Mouse (Mus musculus): ENCODE results near the gene Tmem39a.

The Tmem39a gene

DNA sequence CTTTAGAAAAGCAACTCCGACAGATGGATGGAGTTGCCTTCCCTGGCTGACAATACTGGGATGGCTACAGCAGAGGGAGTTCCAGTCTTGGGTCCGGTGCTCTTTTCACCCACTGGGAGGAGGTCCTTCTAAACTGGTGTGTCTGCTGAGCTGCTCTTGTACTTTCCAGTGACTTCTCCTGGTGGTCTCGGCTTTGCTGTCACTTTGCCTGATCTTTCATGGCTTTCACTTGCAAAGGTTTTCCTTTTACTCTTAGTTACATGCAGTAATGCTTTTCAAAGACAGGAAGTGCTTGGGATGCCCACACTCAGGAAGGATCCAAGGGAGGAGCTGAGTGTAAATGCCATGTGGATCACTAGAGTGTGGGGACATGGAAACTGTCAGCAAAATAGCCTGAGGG, 33.0 kb downstream of the Tmem39a start:
- DNase-seq: no peak

DNA sequence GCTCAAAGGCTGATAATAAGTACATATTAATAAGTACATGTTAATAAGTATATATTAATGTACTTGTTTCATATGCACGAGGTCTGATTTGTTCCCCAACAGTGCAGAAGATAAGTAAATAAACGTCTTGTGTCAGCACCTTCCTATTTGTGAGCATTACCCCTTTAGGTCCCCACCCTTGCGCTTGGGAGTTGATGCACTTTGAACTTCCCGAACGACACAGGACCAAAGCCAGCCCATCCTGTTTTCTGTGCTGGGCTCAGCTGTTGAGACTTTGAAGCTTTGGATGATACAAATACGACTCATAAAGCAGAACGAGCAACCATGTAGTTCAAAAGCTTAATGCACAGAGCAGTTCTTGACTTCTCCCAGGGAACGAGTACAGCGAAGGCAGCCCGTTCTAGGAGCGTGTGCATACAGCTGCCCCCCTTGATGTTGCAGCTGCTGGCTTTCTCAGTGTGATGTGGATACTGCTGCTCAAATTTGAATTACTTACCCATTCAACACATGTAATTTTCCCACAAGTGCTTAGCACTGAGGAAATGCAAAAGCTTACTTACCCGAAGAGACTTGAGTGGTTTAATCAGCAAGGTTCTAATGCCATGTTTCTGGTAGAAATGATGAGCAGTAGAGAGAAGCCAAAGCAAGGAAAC, 33.7 kb downstream of the Tmem39a start:
- DNase-seq: peak; percentile 19

DNA sequence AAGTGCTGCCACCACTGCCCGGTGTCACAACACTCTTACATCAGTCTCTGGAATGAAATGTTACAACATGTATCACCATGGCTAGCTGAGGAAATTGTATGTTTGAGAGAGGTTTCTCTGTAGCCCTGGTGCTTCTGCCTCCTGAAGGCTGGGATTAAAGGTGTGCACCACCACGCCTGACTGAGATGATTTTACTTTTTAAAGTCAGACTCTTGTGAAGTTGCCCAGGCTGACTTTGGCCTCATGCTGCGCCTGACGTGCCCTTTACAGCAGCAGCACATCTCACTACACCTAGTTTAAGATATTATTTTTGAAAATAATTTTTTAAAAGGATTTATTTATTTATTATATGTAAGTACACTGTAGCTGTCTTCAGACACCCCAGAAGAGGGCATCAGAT, 34.4 kb downstream of the Tmem39a start:
- no peak for DNase-seq

- no peak for DNase-seq
Observed at GRCm38 (mm10) chr16:38594435-38594834, 35.9 kb downstream of the Tmem39a start.

GRCm38 (mm10) chr16:38596099-38596498, 37.6 kb downstream of the Tmem39a start:
- no peak for DNase-seq

- no peak for DNase-seq
Observed at GRCm38 (mm10) chr16:38596651-38597050, 38.2 kb downstream of the Tmem39a start.

DNA sequence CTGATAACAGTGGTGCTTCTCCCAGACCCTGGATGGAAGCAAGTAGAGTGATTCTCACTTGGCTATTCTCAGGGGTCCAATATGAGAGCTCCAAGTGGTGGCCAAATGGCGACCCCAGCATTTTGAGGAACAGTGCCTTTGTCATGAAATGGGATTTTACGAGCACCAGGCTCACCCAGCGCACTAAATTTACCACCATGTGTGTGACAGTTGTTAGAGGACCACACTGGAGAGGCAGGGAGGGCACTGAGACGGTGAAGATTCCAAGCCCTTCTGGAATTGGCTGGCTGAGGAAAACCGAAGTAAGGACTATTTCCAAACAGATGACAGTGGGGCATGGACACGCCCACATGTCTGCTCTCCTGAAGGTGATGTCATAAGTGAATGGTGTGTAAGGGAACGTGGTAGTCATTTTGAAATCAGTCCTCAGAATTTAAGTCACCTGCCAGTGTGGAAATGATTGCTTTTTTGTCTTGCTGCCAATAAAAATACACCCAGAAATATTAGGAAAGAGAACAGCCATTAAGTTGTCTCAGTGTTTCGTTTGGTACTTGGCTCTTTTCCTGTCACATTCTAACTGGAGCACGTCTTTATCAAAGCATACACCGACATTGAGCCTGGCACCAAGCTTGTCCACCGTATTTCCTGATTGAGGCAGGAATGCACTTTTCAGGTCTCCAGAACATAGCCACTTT, 40.6 kb downstream of the Tmem39a start:
- DNase-seq: no peak

- DNase-seq: no peak
Observed at GRCm38 (mm10) chr16:38602989-38603804, 44.7 kb downstream of the Tmem39a start.

DNA sequence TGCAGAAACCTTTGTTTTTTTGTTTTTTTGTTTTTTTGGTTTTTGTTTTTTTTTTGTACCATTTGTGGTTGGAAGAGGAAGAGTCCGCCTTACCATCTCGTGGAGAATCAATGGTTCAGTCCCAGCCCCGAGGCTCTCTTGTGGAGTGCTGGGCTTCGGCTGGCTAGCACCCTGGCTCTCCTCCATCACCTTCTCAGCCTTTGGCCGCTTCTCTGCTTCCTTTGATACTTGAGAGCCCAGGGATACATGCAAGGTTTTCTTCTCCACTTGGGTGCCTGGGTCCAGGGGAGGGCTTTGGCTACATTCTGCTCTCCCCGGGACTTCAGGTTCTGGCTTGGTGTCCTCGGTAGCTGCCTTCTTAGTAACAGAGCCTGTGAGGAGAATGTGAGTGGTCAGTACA, 48.0 kb downstream of the Tmem39a start:
- no peak for DNase-seq

GRCm38 (mm10) chr16:38608687-38609086, 50.2 kb downstream of the Tmem39a start:
- DNase-seq: no peak

GRCm38 (mm10) chr16:38609092-38609491, 50.6 kb downstream of the Tmem39a start:
- DNase-seq: no peak

DNA sequence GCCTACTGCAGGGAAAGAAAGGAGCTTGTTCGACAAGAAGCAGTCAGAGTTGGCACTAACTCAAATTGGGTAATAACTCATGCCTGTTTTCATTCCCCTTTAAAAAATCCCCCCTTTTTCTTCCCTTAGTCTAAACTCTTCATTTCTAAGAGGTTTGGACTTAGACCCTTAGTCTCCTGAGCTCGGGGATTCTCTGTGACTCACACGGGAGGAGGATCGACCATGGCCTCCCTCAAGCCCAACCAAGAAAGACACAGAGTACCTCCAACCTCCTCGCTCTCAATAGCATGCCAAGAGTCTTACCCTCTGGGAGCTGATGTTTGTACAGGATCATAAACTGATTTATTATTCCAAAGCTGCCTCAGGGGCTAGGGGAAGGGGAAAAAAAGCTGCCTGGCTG, 54.1 kb downstream of the Tmem39a start:
- DNase-seq: no peak

DNA sequence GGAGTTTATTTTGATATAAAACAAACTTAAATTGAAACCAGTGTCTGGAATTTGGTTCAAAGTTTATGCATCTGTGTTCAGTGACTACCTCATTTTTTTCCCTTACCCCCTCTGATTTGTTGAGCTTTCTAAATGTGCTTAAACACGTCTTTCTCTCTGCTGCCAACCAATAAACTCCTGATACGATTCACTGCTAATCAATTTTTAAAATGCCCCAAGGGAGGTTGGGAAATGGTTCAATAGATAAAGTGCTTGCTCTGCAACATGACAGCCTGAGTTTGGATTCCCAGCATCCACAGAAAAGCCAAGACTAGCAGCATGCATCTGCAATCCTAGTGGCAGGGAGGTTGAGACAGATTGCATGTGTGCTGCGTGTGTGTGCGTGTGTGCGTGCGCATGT, 55.1 kb downstream of the Tmem39a start:
- no peak for DNase-seq

DNA sequence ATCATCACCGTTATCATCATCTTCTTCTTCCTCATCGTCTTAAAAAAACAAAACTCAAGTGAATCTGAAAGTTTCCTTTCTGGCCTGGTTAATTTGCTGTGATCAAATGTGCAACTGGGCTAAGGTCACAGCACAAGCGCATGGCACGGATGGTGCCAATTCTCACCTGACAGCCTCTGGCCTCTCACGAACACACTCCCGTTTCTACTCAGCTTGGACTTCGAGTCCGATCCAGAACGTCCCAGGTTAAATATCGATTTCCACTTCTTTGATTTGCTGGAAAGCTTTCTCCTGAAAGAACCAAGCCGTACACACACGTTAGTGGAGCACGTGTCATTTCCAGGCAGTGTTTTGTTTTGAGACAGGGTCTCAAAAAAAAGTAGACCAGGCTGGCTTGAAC, 59.5 kb downstream of the Tmem39a start:
- DNase-seq: no peak

GRCm38 (mm10) chr16:38619054-38619453, 60.6 kb downstream of the Tmem39a start:
- DNase-seq: peak; percentile 82

DNA sequence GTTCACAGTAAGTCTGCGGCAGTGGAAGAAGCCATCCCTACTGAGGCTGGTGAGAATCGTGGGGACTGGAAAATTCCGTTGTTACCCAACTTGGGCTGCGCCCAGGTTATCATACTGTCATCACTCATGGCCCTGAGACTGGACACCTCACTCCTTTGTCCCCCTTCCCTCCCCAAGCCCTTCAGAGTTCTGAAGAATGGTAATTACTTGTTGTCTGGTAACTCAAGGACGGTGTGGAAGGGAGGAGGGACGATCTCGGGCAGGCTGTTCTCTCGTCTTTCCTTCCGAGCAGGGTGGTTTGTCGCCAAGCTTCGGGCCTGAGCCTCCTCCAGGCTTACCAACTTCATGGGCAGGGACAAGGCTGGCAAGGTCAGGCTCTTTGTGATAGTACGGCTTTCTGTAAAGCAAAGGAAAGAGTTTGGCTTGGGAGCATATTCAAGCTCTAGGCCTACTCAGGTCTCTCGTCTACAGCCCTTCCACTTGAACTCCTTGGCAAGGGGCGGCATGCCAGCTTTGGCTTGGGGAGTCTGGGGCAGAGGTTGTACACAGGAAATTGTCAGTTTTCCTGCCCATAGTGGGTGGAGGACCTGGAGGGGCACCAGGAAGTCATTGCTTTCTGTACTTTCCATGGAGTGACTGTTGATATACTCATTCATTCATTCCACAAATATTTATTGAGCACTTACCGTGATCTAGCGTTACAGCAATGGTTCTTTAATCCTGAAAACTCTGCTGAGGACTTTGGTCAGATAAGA, 62.4 kb downstream of the Tmem39a start:
- peak; percentile 8 for DNase-seq

- no peak for DNase-seq
Observed at GRCm38 (mm10) chr16:38622283-38622682, 63.8 kb downstream of the Tmem39a start.

GRCm38 (mm10) chr16:38624303-38624702, 65.8 kb downstream of the Tmem39a start:
- DNase-seq: no peak

- peak; percentile 19 for DNase-seq
Observed at GRCm38 (mm10) chr16:38625411-38625810, 66.9 kb downstream of the Tmem39a start.

GRCm38 (mm10) chr16:38625811-38626369, 67.4 kb downstream of the Tmem39a start:
- peak; percentile 51 for DNase-seq

GRCm38 (mm10) chr16:38632147-38632546, 73.6 kb downstream of the Tmem39a start:
- DNase-seq: peak; percentile 64

- DNase-seq: no peak
Observed at GRCm38 (mm10) chr16:38635833-38636390, 77.4 kb downstream of the Tmem39a start.

Measured in kidney, postnatal 14 days (tissue).